Mouse (Mus musculus) limb, embryonic 11.5 days (tissue): Measurements from ENCODE around the gene Zfp616. TPM values are rescaled to one million over a fixed set of nuclear protein-coding genes. Genes with fewer than 3 reads are reported as not detected.

ENCODE experiments used
- polyA plus RNA-seq: library from polyadenylated mRNA; unstranded; fragments of >200 nt; fragmentation: Nextera tagmentation; extraction: Ambion mirVana; gene quantifications from 2 replicates; pipeline ENCODE4 v1.2.1, GENCODE M21; 2014

The Zfp616 gene
- polyA plus RNA-seq, 1 experiment from 2014 or later: not detected

Other genes with a start within 250 kb of the Zfp616 start
- not detected in 2 replicates for gene Olfr393, start 218.5 kb upstream of the Zfp616 start, polyA plus RNA-seq
- gene Olfr394, start 179.2 kb upstream of the Zfp616 start, polyA plus RNA-seq: not detected in 2 replicates
- gene Olfr395, start 160.7 kb upstream of the Zfp616 start, polyA plus RNA-seq: not detected in 2 replicates
- not detected in 2 replicates for gene Olfr23, start 133.3 kb upstream of the Zfp616 start, polyA plus RNA-seq
- not detected in 2 replicates for gene Olfr397, start 109.1 kb upstream of the Zfp616 start, polyA plus RNA-seq
- not detected in 2 replicates for gene Olfr398, start 79.5 kb upstream of the Zfp616 start, polyA plus RNA-seq
- gene Olfr139, start 13.4 kb upstream of the Zfp616 start, polyA plus RNA-seq: not detected in 2 replicates
- gene Olfr399, start 13.3 kb upstream of the Zfp616 start, polyA plus RNA-seq: not detected in 2 replicates
- not detected in 2 replicates for gene Olfr401, start 43.8 kb downstream of the Zfp616 start, polyA plus RNA-seq
- gene Olfr402, start 83.6 kb downstream of the Zfp616 start, polyA plus RNA-seq: not detected in 2 replicates
- gene Olfr403, start 116.3 kb downstream of the Zfp616 start, polyA plus RNA-seq: not detected in 2 replicates
- gene Olfr43, start 141.4 kb downstream of the Zfp616 start, polyA plus RNA-seq: not detected in 2 replicates
- gene Olfr406, start 189.9 kb downstream of the Zfp616 start, polyA plus RNA-seq: not detected in 2 replicates
- gene Olfr59, start 213.8 kb downstream of the Zfp616 start, polyA plus RNA-seq: not detected in 2 replicates